Mouse (Mus musculus): ENCODE results near the gene Moap1. TPM values are rescaled to one million over a fixed set of nuclear protein-coding genes. Genes with fewer than 3 reads are reported as not detected.
A peak's percentile ranks its signal among the peaks of the same experiment; 100 is the strongest.

Moap1 gene
- polyA plus RNA-seq, 1 experiment from 2014 or later = 60.2 TPM

GRCm38 (mm10) chr12:102725761-102726175 is 17.7 kb downstream of the Moap1 start:
- Histone ChIP-seq H3K27me3 (replicated peaks; ENCODE audit: control insufficient read depth, insufficient read depth, low read length) (no peaks in the 10 kb centered on the region), H3K36me3 (ENCODE audit: control insufficient read depth, insufficient read depth) (no peaks in the 10 kb centered on the region), H3K27ac (ENCODE audit: low read length) (no peak overlapping the region), H3K9me3 (ENCODE audit: control insufficient read depth, low read length) (no peaks in the 10 kb centered on the region), H3K4me1 (replicated peaks; ENCODE audit: control insufficient read depth, insufficient read depth, low read length) (peaks cover 12% of the 10 kb centered on the region), H3K4me3 (replicated peaks; ENCODE audit: low read length) (no peak overlapping the region), H3K9ac (replicated peaks; ENCODE audit: low read depth, low read length) (no peak overlapping the region), H3K4me2 (ENCODE audit: low read length) (no peak overlapping the region)
- WGBS = 71% methylated on average over 7 of the region's 7 CpGs
- ATAC-seq = no peak

- no peak overlapping the region for H3K4me3 ChIP-seq (replicated peaks; ENCODE audit: low read length)
- ATAC-seq = no peak
- H3K4me2 ChIP-seq (ENCODE audit: low read length) = no peak overlapping the region
- no peak overlapping the region for H3K27ac ChIP-seq (ENCODE audit: low read length)
- H3K9me3 ChIP-seq (ENCODE audit: control insufficient read depth, low read length) = no peaks in the 10 kb centered on the region
- H3K9ac ChIP-seq (replicated peaks; ENCODE audit: low read depth, low read length) = no peak overlapping the region
- peaks cover 6% of the 10 kb centered on the region for H3K4me1 ChIP-seq (replicated peaks; ENCODE audit: control insufficient read depth, insufficient read depth, low read length)
- 92% methylated on average over 6 of the region's 6 CpGs for WGBS
- no peaks in the 10 kb centered on the region for H3K36me3 ChIP-seq (ENCODE audit: control insufficient read depth, insufficient read depth)
- no peaks in the 10 kb centered on the region for H3K27me3 ChIP-seq (replicated peaks; ENCODE audit: control insufficient read depth, insufficient read depth, low read length)
Observed at GRCm38 (mm10) chr12:102725146-102725545, 18.3 kb downstream of the Moap1 start.

- peak; percentile 59 for ATAC-seq
- Histone ChIP-seq H3K9ac (replicated peaks; ENCODE audit: low read depth, low read length) (no peak overlapping the region), H3K27ac (ENCODE audit: low read length) (peak overlapping the region; percentile 43), H3K9me3 (ENCODE audit: control insufficient read depth, low read length) (no peaks in the 10 kb centered on the region), H3K36me3 (ENCODE audit: control insufficient read depth, insufficient read depth) (no peaks in the 10 kb centered on the region), H3K4me3 (replicated peaks; ENCODE audit: low read length) (no peak overlapping the region), H3K4me1 (replicated peaks; ENCODE audit: control insufficient read depth, insufficient read depth, low read length) (peaks cover 4% of the 10 kb centered on the region; the same call in 1 of the 2 replicates), H3K27me3 (replicated peaks; ENCODE audit: control insufficient read depth, insufficient read depth, low read length) (no peaks in the 10 kb centered on the region), H3K4me2 (ENCODE audit: low read length) (no peak overlapping the region)
- 54% methylated on average over 6 of the region's 6 CpGs for WGBS
Observed at GRCm38 (mm10) chr12:102723861-102724260, 19.6 kb downstream of the Moap1 start.

- WGBS = 73% methylated on average over 8 of the region's 8 CpGs
- ATAC-seq = no peak
- H3K27me3 ChIP-seq (replicated peaks; ENCODE audit: control insufficient read depth, insufficient read depth, low read length) = no peaks in the 10 kb centered on the region
- no peak overlapping the region for H3K27ac ChIP-seq (ENCODE audit: low read length)
- H3K36me3 ChIP-seq (ENCODE audit: control insufficient read depth, insufficient read depth) = no peaks in the 10 kb centered on the region
- peaks cover 4% of the 10 kb centered on the region; the same call in 1 of the 2 replicates for H3K4me1 ChIP-seq (replicated peaks; ENCODE audit: control insufficient read depth, insufficient read depth, low read length)
- no peak overlapping the region for H3K4me3 ChIP-seq (replicated peaks; ENCODE audit: low read length)
- H3K4me2 ChIP-seq (ENCODE audit: low read length) = no peak overlapping the region
- no peaks in the 10 kb centered on the region for H3K9me3 ChIP-seq (ENCODE audit: control insufficient read depth, low read length)
- H3K9ac ChIP-seq (replicated peaks; ENCODE audit: low read depth, low read length) = no peak overlapping the region
Observed at GRCm38 (mm10) chr12:102722966-102723365, 20.5 kb downstream of the Moap1 start.

GRCm38 (mm10) chr12:102722451-102722850 is 21.0 kb downstream of the Moap1 start:
- H3K9ac ChIP-seq (replicated peaks; ENCODE audit: low read depth, low read length) = no peak overlapping the region
- no peak overlapping the region for H3K4me2 ChIP-seq (ENCODE audit: low read length)
- no peaks in the 10 kb centered on the region for H3K27me3 ChIP-seq (replicated peaks; ENCODE audit: control insufficient read depth, insufficient read depth, low read length)
- no peaks in the 10 kb centered on the region for H3K36me3 ChIP-seq (ENCODE audit: control insufficient read depth, insufficient read depth)
- H3K4me3 ChIP-seq (replicated peaks; ENCODE audit: low read length) = no peak overlapping the region
- H3K27ac ChIP-seq (ENCODE audit: low read length) = no peak overlapping the region
- H3K9me3 ChIP-seq (ENCODE audit: control insufficient read depth, low read length) = no peaks in the 10 kb centered on the region
- ATAC-seq = no peak
- H3K4me1 ChIP-seq (replicated peaks; ENCODE audit: control insufficient read depth, insufficient read depth, low read length) = peaks cover 4% of the 10 kb centered on the region; the same call in 1 of the 2 replicates
- WGBS = 54% methylated on average over 11 of the region's 11 CpGs

- H3K27me3 ChIP-seq (replicated peaks; ENCODE audit: control insufficient read depth, insufficient read depth, low read length) = no peaks in the 10 kb centered on the region
- no peaks in the 10 kb centered on the region for H3K9me3 ChIP-seq (ENCODE audit: control insufficient read depth, low read length)
- H3K9ac ChIP-seq (replicated peaks; ENCODE audit: low read depth, low read length) = no peak overlapping the region
- 25% methylated on average over 13 of the region's 13 CpGs for WGBS
- no peaks in the 10 kb centered on the region for H3K36me3 ChIP-seq (ENCODE audit: control insufficient read depth, insufficient read depth)
- ATAC-seq = peak; percentile 79
- H3K27ac ChIP-seq (ENCODE audit: low read length) = no peak overlapping the region
- H3K4me2 ChIP-seq (ENCODE audit: low read length) = peak overlapping the region; percentile 30
- H3K4me3 ChIP-seq (replicated peaks; ENCODE audit: low read length) = no peak overlapping the region
- H3K4me1 ChIP-seq (replicated peaks; ENCODE audit: control insufficient read depth, insufficient read depth, low read length) = peaks cover 4% of the 10 kb centered on the region; the same call in 1 of the 2 replicates
Observed at GRCm38 (mm10) chr12:102719552-102720315, 23.7 kb downstream of the Moap1 start.

- Histone ChIP-seq H3K36me3 (ENCODE audit: control insufficient read depth, insufficient read depth) (no peaks in the 10 kb centered on the region), H3K4me2 (ENCODE audit: low read length) (no peak overlapping the region), H3K27ac (ENCODE audit: low read length) (no peak overlapping the region), H3K4me1 (replicated peaks; ENCODE audit: control insufficient read depth, insufficient read depth, low read length) (0 out of 2 replicates have a peak, but pooled peaks cover 2% of the 10 kb centered on the region), H3K9me3 (ENCODE audit: control insufficient read depth, low read length) (no peaks in the 10 kb centered on the region), H3K4me3 (replicated peaks; ENCODE audit: low read length) (no peak overlapping the region), H3K9ac (replicated peaks; ENCODE audit: low read depth, low read length) (no peak overlapping the region), H3K27me3 (replicated peaks; ENCODE audit: control insufficient read depth, insufficient read depth, low read length) (no peaks in the 10 kb centered on the region)
- 80% methylated on average over 10 of the region's 10 CpGs for WGBS
- ATAC-seq = no peak
Observed at GRCm38 (mm10) chr12:102714654-102715395, 28.6 kb downstream of the Moap1 start.

- H3K27ac ChIP-seq (ENCODE audit: low read length) = no peak overlapping the region
- no peak overlapping the region for H3K4me2 ChIP-seq (ENCODE audit: low read length)
- no peaks in the 10 kb centered on the region for H3K36me3 ChIP-seq (ENCODE audit: control insufficient read depth, insufficient read depth)
- no peaks in the 10 kb centered on the region for H3K4me1 ChIP-seq (replicated peaks; ENCODE audit: control insufficient read depth, insufficient read depth, low read length)
- 68% methylated on average over 2 of the region's 2 CpGs for WGBS
- no peak overlapping the region for H3K4me3 ChIP-seq (replicated peaks; ENCODE audit: low read length)
- H3K9me3 ChIP-seq (ENCODE audit: control insufficient read depth, low read length) = no peaks in the 10 kb centered on the region
- H3K27me3 ChIP-seq (replicated peaks; ENCODE audit: control insufficient read depth, insufficient read depth, low read length) = no peaks in the 10 kb centered on the region
- no peak for ATAC-seq
- no peak overlapping the region for H3K9ac ChIP-seq (replicated peaks; ENCODE audit: low read depth, low read length)
Observed at GRCm38 (mm10) chr12:102714116-102714515, 29.3 kb downstream of the Moap1 start.

GRCm38 (mm10) chr12:102713153-102713865 is 30.2 kb downstream of the Moap1 start:
- WGBS = 81% methylated on average over 20 of the region's 20 CpGs
- H3K27ac ChIP-seq (ENCODE audit: low read length) = no peak overlapping the region
- no peaks in the 10 kb centered on the region for H3K36me3 ChIP-seq (ENCODE audit: control insufficient read depth, insufficient read depth)
- H3K27me3 ChIP-seq (replicated peaks; ENCODE audit: control insufficient read depth, insufficient read depth, low read length) = no peaks in the 10 kb centered on the region
- H3K9ac ChIP-seq (replicated peaks; ENCODE audit: low read depth, low read length) = no peak overlapping the region
- no peaks in the 10 kb centered on the region for H3K9me3 ChIP-seq (ENCODE audit: control insufficient read depth, low read length)
- no peaks in the 10 kb centered on the region for H3K4me1 ChIP-seq (replicated peaks; ENCODE audit: control insufficient read depth, insufficient read depth, low read length)
- no peak overlapping the region for H3K4me3 ChIP-seq (replicated peaks; ENCODE audit: low read length)
- no peak for ATAC-seq
- no peak overlapping the region for H3K4me2 ChIP-seq (ENCODE audit: low read length)

All from forebrain, embryonic 16.5 days (tissue).